Mouse (Mus musculus) cerebellum, adult 2 months (tissue): ENCODE measurements around the gene Zfp329. TPM values are rescaled to one million over a fixed set of nuclear protein-coding genes. Genes with fewer than 3 reads are reported as not detected.
A peak's percentile ranks its signal among the peaks of the same experiment; 100 is the strongest.

Source experiments
- DNase-seq, 2 experiments: peaks; one replicate each; pipeline ENCODE4 v3.0.0; 2021
- H3K27ac ChIP-seq: fragments of 200-500 bp; 2 replicates; pipeline ENCODE4 v1.5.1; 2012; ENCODE audit warnings: low read length, control low read depth, inconsistent platforms; ENCODE audit not compliant: insufficient read depth
- H3K27me3 ChIP-seq: fragments of 200-500 bp; 2 replicates; pipeline ENCODE4 v1.6.1; 2012; ENCODE audit warnings: inconsistent platforms, mild to moderate bottlenecking, low read length, moderate library complexity; ENCODE audit not compliant: control insufficient read depth, insufficient read depth
- H3K4me1 ChIP-seq: fragments of 200-500 bp; 2 replicates; pipeline ENCODE4 v1.6.1; 2011; ENCODE audit warnings: low read length; ENCODE audit not compliant: control insufficient read depth, insufficient read depth
- H3K4me3 ChIP-seq: fragments of 200-500 bp; replicated peaks from 2 replicates; pipeline ENCODE3; 2011; ENCODE audit warnings: mild to moderate bottlenecking, low read depth, low read length, control low read depth; ENCODE audit not compliant: insufficient read depth
- CTCF ChIP-seq: fragments of 200-500 bp; IDR thresholded peaks from 2 replicates; pipeline ENCODE4 v1.5.1; 2011; ENCODE audit warnings: low read depth, mild to moderate bottlenecking, control low read depth, low read length, moderate library complexity, borderline replicate concordance; ENCODE audit not compliant: insufficient read depth
- POLR2A ChIP-seq: fragments of 200-500 bp; IDR thresholded peaks from 2 replicates; pipeline ENCODE4 v1.6.1; 2011; ENCODE audit warnings: low read length, control low read depth, borderline replicate concordance; ENCODE audit not compliant: insufficient read depth
- WGBS: fragments of 180-500 bp; shearing (Covaris S2); methylation state at CpG from one replicate; pipeline ENCODE4 v1.1.7; 2018; 5-methylcytosine and 5-hydroxymethylcytosine counted together
- polyA plus RNA-seq: library from polyadenylated mRNA; depleted of rRNA; stranded (reverse); fragments of >200 nt; gene quantifications from 2 replicates; pipeline ENCODE4 v1.2.3, GENCODE M21; 2012; rRNA removed

The Zfp329 gene
- polyA plus RNA-seq: 16.3 and 16.7 TPM in 2 replicates

- WGBS: under 1% methylated on average over 40 of the region's 40 CpGs
- TF ChIP-seq CTCF (no peak), POLR2A (peak; percentile 96)
- peak within 1 kb of the TSS; percentile 85; the same call in 1 of the 2 replicates for H3K27ac ChIP-seq
Measured at GRCm38 (mm10) chr7:12818521-12819295, at the start of gene Zfp329. Zfp329 (minus strand) TSS chr7:12818858.

GRCm38 (mm10) chr7:12835779-12836178, 17.1 kb upstream of the Zfp329 start:
- Histone ChIP-seq H3K27me3 (no peaks in the 10 kb centered on the region), H3K4me1 (no peaks in the 10 kb centered on the region), H3K27ac (no peak overlapping the region), H3K4me3 (no peak overlapping the region)
- 94% methylated on average over 4 of the region's 4 CpGs for WGBS
- DNase-seq: no peak
- TF ChIP-seq CTCF (no peak), POLR2A (no peak)

More at GRCm38 (mm10) chr7:12818521-12819295, at the start of gene Zfp329:
- DNase-seq: peak; percentile 92 to 95
- no peaks in the 10 kb centered on the region for H3K27me3 ChIP-seq
- peak within 1 kb of the TSS; percentile 86 for H3K4me3 ChIP-seq
- H3K4me1 ChIP-seq: no peaks in the 10 kb centered on the region

GRCm38 (mm10) chr7:12835193-12835671, 16.6 kb upstream of the Zfp329 start:
- TF ChIP-seq CTCF (no peak), POLR2A (no peak)
- H3K4me3 ChIP-seq: peak overlapping the region; percentile 83
- WGBS: 26% methylated on average over 13 of the region's 13 CpGs
- DNase-seq: peak in 1 of 2 experiments; percentile 28
- H3K27me3 ChIP-seq: no peaks in the 10 kb centered on the region
- H3K27ac ChIP-seq: 0 out of 2 replicates have a peak overlapping the region, but pooled peaks have one; percentile 29
- no peaks in the 10 kb centered on the region for H3K4me1 ChIP-seq

- WGBS: 3% methylated on average over 47 of the region's 47 CpGs
- TF ChIP-seq POLR2A (peak; percentile 52; the same call in 1 of the 2 replicates), CTCF (no peak)
- Histone ChIP-seq H3K27me3 (no peaks in the 10 kb centered on the region), H3K4me1 (no peaks in the 10 kb centered on the region), H3K27ac (peak within 1 kb of the TSS; percentile 29; the same call in 1 of the 2 replicates), H3K4me3 (peak within 1 kb of the TSS; percentile 83)
- peak; percentile 89 to 90 for DNase-seq
Measured at GRCm38 (mm10) chr7:12834162-12835120, 15.8 kb upstream of the Zfp329 start, which contains the start of gene Zfp110. Zfp110 (plus strand) TSS chr7:12834761.

- no peaks in the 10 kb centered on the region for H3K27me3 ChIP-seq
- H3K4me3 ChIP-seq: no peak overlapping the region
- no peak overlapping the region for H3K27ac ChIP-seq
- H3K4me1 ChIP-seq: no peaks in the 10 kb centered on the region
- TF ChIP-seq CTCF (no peak), POLR2A (no peak)
- WGBS: 98% methylated on average over 8 of the region's 8 CpGs
- DNase-seq: no peak
Measured at GRCm38 (mm10) chr7:12815566-12815965, 3.1 kb downstream of the Zfp329 start.

- TF ChIP-seq POLR2A: no peak
- no peak for TF ChIP-seq CTCF
- under 1% methylated on average over 16 of the region's 16 CpGs for WGBS
- Histone ChIP-seq H3K27ac (peak overlapping the region; percentile 74), H3K4me3 (peak overlapping the region; percentile 80), H3K27me3 (no peaks in the 10 kb centered on the region), H3K4me1 (no peaks in the 10 kb centered on the region)
- no peak for DNase-seq
Measured at GRCm38 (mm10) chr7:12803727-12804071, 15.0 kb downstream of the Zfp329 start.

GRCm38 (mm10) chr7:12802866-12803726, 15.6 kb downstream of the Zfp329 start, which contains the start of gene Zscan18:
Zscan18 (minus strand) TSS chr7:12803635.
- TF ChIP-seq CTCF: no peak
- no peak; the same call in 1 of the 2 replicates for TF ChIP-seq POLR2A
- peak; percentile 88 to 89 for DNase-seq
- H3K4me3 ChIP-seq: peak within 1 kb of the TSS; percentile 80
- H3K27ac ChIP-seq: peak within 1 kb of the TSS; percentile 74
- H3K4me1 ChIP-seq: no peaks in the 10 kb centered on the region
- WGBS: 5% methylated on average over 31 of the region's 31 CpGs
- H3K27me3 ChIP-seq: no peaks in the 10 kb centered on the region
